Mouse (Mus musculus) kidney, postnatal 10 days (tissue): Measurements from ENCODE around the gene Snx18.

Source experiments
- DNase-seq: peaks from one replicate; pipeline ENCODE4 v3.0.0; 2021; ENCODE audit warnings: mixed read lengths

Gene Snx18

DNA sequence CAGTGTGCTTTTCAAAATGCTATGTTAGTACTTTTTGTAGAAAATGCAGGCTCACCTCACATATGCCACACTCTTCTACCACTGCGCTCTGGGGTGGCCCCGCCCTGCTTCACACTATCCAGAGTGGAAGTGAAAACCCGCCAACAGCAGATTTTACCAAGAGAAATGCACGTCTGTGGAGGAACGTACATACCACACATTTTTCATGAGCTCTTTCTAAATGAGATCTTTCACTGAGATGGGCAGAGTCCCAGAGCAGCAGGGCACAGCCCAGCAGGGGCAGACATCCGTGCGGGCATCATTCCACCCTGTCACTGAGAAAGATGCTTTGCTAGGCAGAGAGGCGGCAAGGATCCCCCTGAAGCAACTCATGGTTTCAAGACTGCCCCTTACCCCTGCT, 22.4 kb downstream of the Snx18 start:
- peak; percentile 37 for DNase-seq

GRCm38 (mm10) chr13:113595219-113595618, 23.1 kb downstream of the Snx18 start:
- no peak for DNase-seq

DNA sequence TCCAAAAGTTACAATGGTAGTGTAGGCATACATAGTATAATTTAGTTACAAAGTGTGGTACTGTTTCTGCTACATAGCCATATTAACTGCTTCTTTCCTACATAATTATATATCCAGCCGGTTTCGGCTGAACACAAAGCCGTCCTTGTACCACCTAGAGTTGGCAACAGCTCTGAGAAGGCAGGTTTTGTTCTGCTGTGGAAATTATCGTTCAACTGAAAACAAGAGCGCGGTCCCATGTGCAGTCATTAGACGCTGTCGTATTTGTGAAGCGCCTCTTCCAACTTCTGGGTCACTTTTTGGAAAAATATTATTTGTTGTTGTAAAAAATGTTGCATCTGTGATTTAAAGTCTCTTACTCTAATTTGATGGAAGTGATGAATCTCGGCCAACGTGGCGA, 24.0 kb downstream of the Snx18 start:
- DNase-seq, result no peak

GRCm38 (mm10) chr13:113593711-113594110, 24.7 kb downstream of the Snx18 start:
- no peak for DNase-seq

DNA sequence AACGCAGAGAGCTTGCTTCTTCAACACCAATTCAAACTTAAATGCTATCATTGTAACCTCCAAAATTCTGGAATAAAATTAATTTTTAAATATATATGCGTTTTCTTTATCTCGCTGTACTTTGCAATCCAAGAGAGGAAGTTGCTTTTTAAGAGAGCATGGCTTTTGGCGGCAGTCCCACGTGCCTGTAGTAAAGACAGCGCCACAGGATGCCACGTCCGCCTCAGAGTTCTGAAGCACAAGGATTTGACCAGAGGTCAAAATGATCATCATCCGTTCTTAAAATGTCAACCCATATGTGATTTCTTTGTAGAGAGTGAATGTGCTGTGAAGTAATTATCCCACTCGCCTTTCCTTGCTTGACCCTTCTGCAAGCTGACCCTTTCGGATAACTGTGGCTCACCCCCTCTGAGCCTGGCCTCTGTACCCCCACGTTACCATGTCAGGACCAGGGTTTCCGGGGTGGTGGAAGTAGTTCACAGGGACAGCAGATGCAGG, 25.6 kb downstream of the Snx18 start:
- peak; percentile 68 for DNase-seq

GRCm38 (mm10) chr13:113591336-113591735, 27.0 kb downstream of the Snx18 start:
- DNase-seq, result no peak

DNA sequence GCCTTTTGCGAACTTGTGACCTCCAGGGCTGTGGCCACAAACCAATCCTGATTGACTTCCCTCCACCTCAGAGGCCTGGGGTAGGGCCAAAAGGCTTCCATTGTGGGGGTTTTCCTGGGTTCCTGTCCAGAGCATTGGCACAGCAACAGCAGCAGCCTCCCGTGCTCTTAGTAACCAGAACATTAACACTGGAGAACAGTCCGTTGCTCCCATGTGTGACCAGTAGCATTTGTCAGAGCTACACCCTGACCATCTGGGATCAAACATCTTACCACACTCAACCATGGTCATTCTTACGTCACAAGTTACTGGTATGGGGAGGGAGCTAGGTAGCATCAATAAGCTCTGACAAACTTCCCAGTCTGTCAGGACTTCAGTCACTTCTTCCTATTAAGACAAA, 28.1 kb downstream of the Snx18 start:
- DNase-seq, result no peak

DNA sequence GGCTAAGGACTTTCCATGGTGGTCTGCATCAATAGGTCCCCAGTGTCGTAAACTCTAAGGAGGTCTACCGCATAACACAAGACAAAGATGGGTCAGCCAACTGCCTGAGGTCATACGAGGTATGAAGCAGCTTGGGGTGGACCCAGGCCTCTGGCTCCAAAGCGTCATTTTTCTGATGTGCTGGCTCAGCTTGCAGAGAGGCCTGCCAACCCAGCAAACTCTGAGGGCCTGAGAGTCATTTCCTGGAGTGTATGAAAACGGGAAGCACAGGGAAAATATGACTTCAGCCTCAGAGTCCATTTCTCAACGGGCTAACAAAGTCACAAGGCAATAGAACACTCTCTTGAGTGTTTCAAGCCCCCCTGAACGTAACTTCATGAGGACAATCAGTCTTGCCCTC, 28.9 kb downstream of the Snx18 start:
- DNase-seq, result peak; percentile 75

DNA sequence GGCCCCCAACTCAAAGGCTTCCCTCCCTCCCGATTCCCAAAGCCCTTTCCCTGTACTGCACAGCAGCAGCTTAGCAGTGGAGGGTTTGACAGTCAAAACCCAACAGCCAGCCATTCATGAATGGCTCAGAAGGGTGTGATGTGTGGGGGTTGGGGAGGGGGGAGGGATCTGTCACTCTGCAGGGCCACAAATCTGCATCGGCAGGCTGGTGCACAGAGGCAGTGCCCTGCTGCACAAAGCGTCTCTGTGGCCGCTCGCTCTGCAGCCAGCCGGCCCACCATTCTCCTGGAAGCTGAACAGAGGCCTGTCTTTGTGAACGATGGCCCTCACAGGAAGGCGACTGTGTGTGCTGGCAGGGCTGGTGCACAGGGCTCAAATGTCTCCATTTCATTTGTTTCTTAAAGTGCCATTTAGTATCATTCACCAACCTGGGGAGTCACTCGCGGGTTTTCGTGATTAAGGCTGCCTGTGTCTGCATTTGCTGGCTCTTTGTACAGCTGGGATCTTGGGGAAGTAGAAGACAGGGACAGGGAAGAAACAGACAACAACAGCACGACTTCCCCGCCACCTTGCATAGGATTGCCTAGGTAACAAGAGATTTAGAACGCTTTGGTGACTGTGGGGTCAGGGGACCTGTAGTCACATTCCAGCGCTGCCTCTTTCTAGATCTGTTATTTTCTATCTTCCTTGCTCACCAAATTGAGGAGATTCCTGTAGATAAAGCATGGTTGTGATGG, 31.0 kb downstream of the Snx18 start:
- no peak for DNase-seq

DNA sequence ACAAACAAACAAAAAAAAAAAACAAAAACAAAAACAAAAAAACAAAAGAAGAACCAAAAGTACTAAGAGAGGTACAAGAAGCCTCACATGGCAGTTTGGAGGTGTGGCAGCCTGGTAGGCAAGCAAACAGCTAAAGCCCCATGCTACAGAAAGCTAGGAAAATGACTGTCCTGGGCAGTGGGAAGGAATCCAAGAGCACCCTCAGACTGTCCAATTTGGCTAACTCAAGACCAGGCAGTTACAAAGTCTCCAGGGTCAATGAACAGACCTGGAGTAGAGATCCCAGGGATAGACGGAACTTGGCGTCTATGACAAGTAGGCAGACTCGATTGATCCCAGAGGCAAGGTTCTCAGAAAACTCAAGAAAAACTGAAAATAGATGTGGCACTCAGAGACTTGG, 32.8 kb downstream of the Snx18 start:
- DNase-seq, result no peak

GRCm38 (mm10) chr13:113584431-113584830, 33.9 kb downstream of the Snx18 start:
- DNase-seq, result no peak

GRCm38 (mm10) chr13:113583563-113583962, 34.8 kb downstream of the Snx18 start:
- no peak for DNase-seq

DNA sequence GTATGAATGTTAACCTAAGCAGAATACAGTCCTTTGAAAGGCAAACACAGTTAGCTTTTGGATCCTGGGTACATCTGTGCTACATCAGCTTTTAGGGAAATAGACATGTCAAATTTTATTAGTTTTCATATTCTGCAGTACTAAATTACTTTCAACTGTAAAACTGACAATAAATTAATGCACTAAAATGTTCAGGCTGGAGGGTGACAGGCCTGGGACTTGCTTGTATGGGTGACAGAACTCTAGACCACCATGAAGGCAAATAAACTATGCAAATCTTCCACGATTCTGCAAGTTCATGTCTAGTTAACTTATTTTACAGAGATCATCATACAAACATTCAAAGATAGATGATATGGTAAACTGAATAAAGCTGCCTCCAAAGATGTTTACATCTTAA, 36.3 kb downstream of the Snx18 start:
- DNase-seq, result peak; percentile 44

GRCm38 (mm10) chr13:113581436-113581835, 36.9 kb downstream of the Snx18 start:
- no peak for DNase-seq

GRCm38 (mm10) chr13:113580400-113580790, 38.0 kb downstream of the Snx18 start:
- no peak for DNase-seq

- DNase-seq, result peak; percentile 46
These were observed 38.5 kb downstream of the Snx18 start for GRCm38 (mm10) chr13:113579788-113580399.

DNA sequence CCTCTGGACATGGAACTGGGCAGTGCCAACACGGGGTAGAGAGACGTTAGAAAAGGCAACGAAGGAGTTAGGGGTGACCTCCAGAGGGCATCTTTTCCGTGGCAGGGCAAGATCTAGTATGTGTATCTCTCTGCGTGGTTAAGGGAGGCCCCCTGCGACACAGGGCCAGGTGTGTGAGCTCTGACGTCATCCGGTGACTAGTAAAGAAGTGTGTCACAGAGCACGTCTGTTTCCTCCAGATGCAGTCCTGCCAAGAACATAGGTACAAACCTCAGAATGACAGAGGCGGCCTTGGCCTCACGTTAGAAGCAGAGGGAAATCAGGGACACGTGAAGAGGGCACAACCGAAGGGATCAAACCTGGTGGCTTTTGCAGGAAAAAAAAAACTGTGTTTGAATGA, 44.1 kb downstream of the Snx18 start:
- DNase-seq, result no peak

DNA sequence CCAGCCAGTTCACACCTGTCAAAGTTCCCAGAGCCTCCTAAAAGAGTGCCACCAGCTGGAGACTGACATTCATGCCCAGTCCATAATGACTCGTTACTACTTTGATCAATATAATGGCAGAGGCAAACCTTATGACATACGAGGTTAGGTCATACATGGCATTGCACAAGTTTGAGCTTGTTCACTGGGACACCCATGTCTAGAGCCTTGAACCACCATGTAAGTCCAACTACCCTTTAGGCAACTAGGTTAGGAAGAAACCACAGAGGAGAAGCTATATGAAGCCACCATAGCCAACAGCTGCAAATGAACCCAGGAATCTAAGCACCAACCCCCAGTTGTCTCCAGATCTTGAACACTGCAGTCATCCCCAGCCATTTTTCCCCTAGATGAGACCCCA, 45.0 kb downstream of the Snx18 start:
- DNase-seq, result no peak

DNA sequence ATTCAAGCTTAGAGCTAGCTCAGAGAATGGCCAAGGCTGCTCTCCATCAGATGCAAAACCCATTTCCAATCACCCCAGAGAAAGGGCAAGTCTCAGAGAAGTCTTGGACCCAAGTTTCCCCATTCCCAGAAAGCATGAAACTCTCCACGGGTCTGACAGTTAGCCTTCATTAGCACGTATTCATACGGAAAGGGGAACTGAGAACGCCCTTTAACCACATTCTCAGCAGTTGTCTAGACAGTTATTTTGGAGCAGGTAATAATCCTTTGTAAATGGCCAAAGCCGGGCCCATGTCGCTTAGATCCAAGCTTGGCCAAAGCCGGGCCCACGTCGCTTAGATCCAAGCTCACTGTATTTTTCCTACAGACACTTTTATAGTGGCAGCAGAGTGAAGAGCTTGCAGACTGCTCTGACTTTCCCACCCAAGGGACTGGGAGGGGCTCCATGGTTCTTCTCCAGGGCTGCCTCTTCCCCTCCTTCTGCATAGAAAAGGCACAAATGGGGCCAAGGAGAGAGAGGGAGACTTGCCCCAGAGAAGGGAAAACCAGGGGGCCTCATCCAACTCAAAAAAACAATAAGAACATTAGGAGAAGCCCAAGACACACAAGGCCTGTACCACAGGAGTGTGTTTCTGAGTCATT, 46.2 kb downstream of the Snx18 start:
- DNase-seq, result no peak

GRCm38 (mm10) chr13:113569526-113569925, 48.8 kb downstream of the Snx18 start:
- DNase-seq, result no peak

DNA sequence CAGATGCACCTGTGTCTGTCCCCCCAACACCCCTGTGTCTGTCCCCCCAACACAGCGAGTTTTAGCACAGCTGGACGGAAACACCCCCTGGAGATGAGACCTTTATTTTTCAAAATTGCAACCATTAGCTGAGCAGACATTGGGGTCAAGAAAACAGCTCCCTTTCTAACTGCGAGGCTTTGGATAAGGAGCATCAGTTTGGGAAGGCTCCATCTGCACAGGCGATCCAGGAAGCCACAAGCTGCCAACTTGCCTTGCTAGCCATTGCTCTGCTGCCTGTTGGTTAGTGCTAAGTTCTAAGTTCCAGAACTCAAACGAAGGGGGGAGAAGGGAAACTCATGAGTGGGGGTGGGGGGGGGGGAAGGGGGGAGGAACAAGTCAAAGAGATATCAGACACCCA, 51.4 kb downstream of the Snx18 start:
- no peak for DNase-seq

GRCm38 (mm10) chr13:113566411-113566810, 52.0 kb downstream of the Snx18 start:
- DNase-seq, result no peak

- no peak for DNase-seq
These were observed 58.7 kb downstream of the Snx18 start for GRCm38 (mm10) chr13:113559646-113560045.

DNA sequence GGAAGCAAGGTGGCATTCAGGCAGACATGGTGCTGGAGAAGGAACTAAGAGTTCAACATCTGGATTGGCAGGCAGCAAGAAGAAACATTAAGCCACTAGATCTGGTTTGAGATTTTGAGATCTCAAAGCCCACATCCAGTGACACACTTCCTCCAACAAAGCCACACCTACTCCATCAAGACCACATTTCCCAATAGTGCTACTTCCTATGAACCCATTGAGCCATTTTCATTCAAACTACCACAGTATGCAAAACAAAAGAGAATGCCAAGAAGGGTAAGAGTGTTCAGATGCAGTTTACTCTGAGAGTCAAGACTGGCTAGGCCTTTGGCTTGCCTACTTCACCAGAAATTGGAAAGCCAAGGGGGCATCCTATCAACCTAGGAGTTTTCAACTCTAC, 61.8 kb downstream of the Snx18 start:
- no peak for DNase-seq
